Comparison of ENCODE assay signal across 34 mouse cellular contexts in the genomic region with DNA sequence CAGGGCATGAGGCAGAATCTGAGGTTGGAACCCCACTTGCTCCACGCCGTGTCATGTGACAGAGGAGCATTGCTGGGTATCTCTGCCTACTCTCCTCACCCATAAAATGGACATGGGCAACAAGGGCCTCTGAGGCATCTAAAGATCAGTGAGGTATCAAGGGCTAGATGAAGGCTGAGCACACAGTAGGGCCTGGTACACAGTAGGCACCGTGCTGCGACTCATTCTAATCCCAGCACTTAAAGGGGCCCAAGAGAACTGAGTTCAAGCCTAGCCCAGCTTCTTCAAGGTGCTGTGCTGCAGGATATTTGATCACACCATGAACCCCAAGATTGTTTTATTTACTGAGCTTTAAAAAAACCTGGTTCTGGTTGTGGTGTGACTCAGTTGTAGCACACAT.
"Had no signal": no experiment of that assay in that cellular context is flagged by ENCODE, and none has a peak within 500 bp of the region (broad histone marks: within the 10 kb centered on the region; RNA-seq: fewer than 3 reads in every experiment).

No protein-coding gene starts in this region.

- H3K9me3 ChIP-seq: heart, embryonic 10.5 days; heart, embryonic 12.5 days; heart, embryonic 13.5 days; heart, embryonic 15.5 days; hindbrain, embryonic 10.5 days; hindbrain, embryonic 12.5 days; hindbrain, embryonic 13.5 days; hindbrain, embryonic 15.5 days; intestine, embryonic 15.5 days; kidney, embryonic 15.5 days had no signal

- H3K27me3 ChIP-seq: heart, embryonic 12.5 days; heart, embryonic 13.5 days; heart, embryonic 15.5 days; hindbrain, embryonic 13.5 days; hindbrain, embryonic 15.5 days; intestine, embryonic 15.5 days had no signal

- H3K9ac ChIP-seq: heart, embryonic 12.5 days; heart, embryonic 13.5 days; heart, embryonic 15.5 days; hindbrain, embryonic 12.5 days; hindbrain, embryonic 13.5 days; hindbrain, embryonic 14.5 days; hindbrain, embryonic 15.5 days; intestine, embryonic 15.5 days; kidney, embryonic 15.5 days had no signal

- H3K36me3 ChIP-seq: heart, embryonic 15.5 days; intestine, embryonic 15.5 days had no signal

- DNase-seq: heart, postnatal 14 days; heart, postnatal 36 days; heart, postnatal 4 days; kidney, adult 11 months; kidney, adult 18-20 months; kidney, adult 2 months; kidney, adult 8-10 months; kidney, adult 9 months; kidney, postnatal 10 days; kidney, postnatal 14 days; kidney, postnatal 25 days; kidney, postnatal 36 days; kidney, postnatal 4 days; layer of hippocampus, adult 9-11 months; layer of hippocampus, postnatal 36 days had no signal

- H3K27ac ChIP-seq: heart, embryonic 10.5 days; heart, embryonic 13.5 days; heart, embryonic 15.5 days; hindbrain, embryonic 10.5 days; hindbrain, embryonic 12.5 days; hindbrain, embryonic 13.5 days; hindbrain, embryonic 14.5 days; hindbrain, embryonic 15.5 days; hindbrain, postnatal 0 days; intestine, embryonic 15.5 days; kidney, embryonic 15.5 days; kidney, postnatal 0 days; layer of hippocampus, adult 2 months had no signal

- ATAC-seq: hindbrain, embryonic 16.5 days; hindbrain, postnatal 0 days; inflammation-experienced regulatory T-cells, adult 6 months; intestine, embryonic 15.5 days; intestine, embryonic 16.5 days; intestine, postnatal 0 days had no signal

- H3K4me2 ChIP-seq: heart, embryonic 11.5 days; heart, embryonic 12.5 days; heart, embryonic 13.5 days; heart, embryonic 15.5 days; hindbrain, embryonic 12.5 days; hindbrain, embryonic 13.5 days; hindbrain, embryonic 14.5 days; hindbrain, embryonic 15.5 days; intestine, embryonic 15.5 days; kidney, embryonic 15.5 days had no signal

- H3K4me3 ChIP-seq: heart, embryonic 10.5 days; heart, embryonic 12.5 days; heart, embryonic 13.5 days; heart, embryonic 15.5 days; hindbrain, embryonic 10.5 days; hindbrain, embryonic 12.5 days; hindbrain, embryonic 13.5 days; hindbrain, embryonic 15.5 days; intestine, embryonic 15.5 days; kidney, embryonic 15.5 days; layer of hippocampus, adult 2 months had no signal
